8 mouse cellular contexts compared by ENCODE assay signal in the genomic region with DNA sequence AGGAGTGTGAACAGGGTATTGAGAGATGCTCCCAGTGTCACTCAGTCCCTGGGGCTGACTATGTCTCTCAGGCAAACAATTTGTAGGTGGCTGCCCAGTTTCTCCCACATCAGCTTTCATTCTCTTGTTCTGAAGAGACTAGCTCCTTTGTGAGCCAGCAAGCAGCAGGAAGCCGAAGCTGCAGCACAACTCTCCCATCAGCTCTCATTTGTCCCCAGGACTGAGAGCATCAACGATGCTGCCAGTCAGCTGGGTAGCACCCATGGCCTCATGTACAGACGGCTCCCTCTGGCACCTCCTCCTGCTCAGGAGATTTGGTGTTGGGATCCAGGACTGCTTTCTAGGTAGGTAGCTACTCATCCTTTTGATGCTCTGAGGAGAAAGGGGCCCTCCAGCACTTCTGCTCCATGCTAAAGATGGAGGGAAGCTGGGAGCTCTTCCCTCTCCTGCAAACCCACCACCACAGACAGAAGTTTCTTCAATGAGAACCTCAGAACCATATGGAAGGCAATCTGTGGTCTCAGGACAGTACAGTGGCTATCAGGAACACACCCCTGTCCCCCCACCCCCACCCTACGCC. TPM values are rescaled to one million over a fixed set of nuclear protein-coding genes. Genes with fewer than 3 reads are reported as not detected.
DNase-seq lines count a peak whose midpoint lies in the region; ATAC-seq lines count a peak whose summit lies in the region.

No protein-coding gene starts in this region.

- peaks cover 18% of the 10 kb centered on the region for H3K4me1 ChIP-seq in heart, embryonic 13.5 days
- H3K4me1 ChIP-seq in hindbrain, embryonic 16.5 days (ENCODE audit: control insufficient read depth, insufficient read depth, low read depth, low read length) = peaks cover 34% of the 10 kb centered on the region

- DNase-seq in heart, adult 9 months (ENCODE audit: low spot score in 2 of 2) = no peak
- peak; percentile 21 for DNase-seq in thymus, postnatal 0 days (ENCODE audit: low spot score)
- DNase-seq in thymus, postnatal 10 days (ENCODE audit: low spot score in 2 of 2) = no peak
- peak; percentile 53 for DNase-seq in naive thymus-derived CD4-positive, alpha-beta T cell, adult 2 months (ENCODE audit: low read depth)
- DNase-seq in frontal cortex, postnatal 10 days (ENCODE audit: low spot score in 2 of 2) = no peak

- 39% methylated on average over 4 of the region's 4 CpGs for WGBS in heart, embryonic 13.5 days
- WGBS in hindbrain, embryonic 16.5 days = 9% methylated on average over 4 of the region's 4 CpGs

- no peaks in the 10 kb centered on the region for H3K9me3 ChIP-seq in heart, embryonic 13.5 days
- H3K9me3 ChIP-seq in hindbrain, embryonic 16.5 days (ENCODE audit: control insufficient read depth, low read length) = no peaks in the 10 kb centered on the region

- H3K4me2 ChIP-seq in heart, embryonic 13.5 days = peak overlapping the region; percentile 92
- H3K4me2 ChIP-seq in hindbrain, embryonic 16.5 days (ENCODE audit: low read length) = peak overlapping the region; percentile 92

- no peak for ATAC-seq in heart, embryonic 13.5 days (ENCODE audit: extremely low read depth, insufficient number of reproducible peaks, low FRiP score, low TSS enrichment)
- ATAC-seq in hindbrain, embryonic 16.5 days = no peak
- ATAC-seq in megakaryocyte-erythroid progenitor cell, adult 5-6 weeks (replicated peaks; ENCODE audit: low FRiP score, low TSS enrichment, poor library complexity, severe bottlenecking) = no peak

- peaks cover 6% of the 10 kb centered on the region for H3K27me3 ChIP-seq in heart, embryonic 13.5 days (replicated peaks)
- H3K27me3 ChIP-seq in hindbrain, embryonic 16.5 days (replicated peaks; ENCODE audit: control insufficient read depth, insufficient read depth, low read length) = no peaks in the 10 kb centered on the region

- peak overlapping the region; percentile 85 for H3K27ac ChIP-seq in heart, embryonic 13.5 days (replicated peaks)
- H3K27ac ChIP-seq in hindbrain, embryonic 16.5 days (ENCODE audit: low read depth, low read length) = peak overlapping the region; percentile 81

- peak overlapping the region; percentile 90 for H3K9ac ChIP-seq in heart, embryonic 13.5 days
- H3K9ac ChIP-seq in hindbrain, embryonic 16.5 days (ENCODE audit: low read depth, low read length) = peak overlapping the region; percentile 72

- H3K36me3 ChIP-seq in heart, embryonic 13.5 days = peaks cover 46% of the 10 kb centered on the region
- no peaks in the 10 kb centered on the region; the same call in 1 of the 2 replicates for H3K36me3 ChIP-seq in hindbrain, embryonic 16.5 days (ENCODE audit: control insufficient read depth, insufficient read depth, low read length)

- peak overlapping the region; percentile 84 for H3K4me3 ChIP-seq in heart, embryonic 13.5 days
- peak overlapping the region; percentile 53 for H3K4me3 ChIP-seq in hindbrain, embryonic 16.5 days (ENCODE audit: low read length)

RNA-seq across cellular contexts. Expression of a gene that starts 22.7 kb away (rescaled TPM):
- polyA plus RNA-seq in heart, embryonic 13.5 days (2015; fragmentation: Nextera tagmentation; extraction: Ambion mirVana) = 8.2 TPM in 2 replicates
- 1.9 and 2.9 TPM in 2 replicates for polyA plus RNA-seq in thymus, postnatal 0 days (2015; fragmentation: Nextera tagmentation; extraction: Ambion mirVana)
- polyA plus RNA-seq in hindbrain, embryonic 16.5 days (2015; fragmentation: Nextera tagmentation; extraction: Ambion mirVana) = 10.5 and 11.9 TPM in 2 replicates
- 2.3 and 4.8 TPM in 2 replicates for total RNA-seq in megakaryocyte-erythroid progenitor cell, adult 5-6 weeks (2014; fragmentation: Nextera tagmentation)
- 0.69 and 0.94 TPM in 2 replicates for total RNA-seq in megakaryocyte-erythroid progenitor cell, adult 5-6 weeks (2017)

Comparison
In these comparisons a context has a peak if more than half of its experiments do, and no peak if none do; other contexts are left out.
1. DNase-seq: peak in thymus, postnatal 0 days (single experiment) and naive thymus-derived CD4-positive, alpha-beta T cell, adult 2 months (single experiment); none in heart, adult 9 months (0 of 2), thymus, postnatal 10 days (0 of 2) and frontal cortex, postnatal 10 days (0 of 2).